Mouse (Mus musculus) embryonic fibroblast, embryonic 13.5 days (primary cell): ENCODE data around the gene Cd200r3.

Experiments used
- CTCF ChIP-seq: IDR thresholded peaks from 2 replicates; pipeline ENCODE4 v1.5.1; 2011; ENCODE audit warnings: mild to moderate bottlenecking, control low read depth, low read length, moderate library complexity, borderline replicate concordance; ENCODE audit not compliant: insufficient read depth
- POLR2A ChIP-seq: IDR thresholded peaks from 2 replicates; pipeline ENCODE4 v1.6.1; 2011; ENCODE audit warnings: low read depth, mild to moderate bottlenecking, control low read depth, low read length, moderate library complexity

DNA sequence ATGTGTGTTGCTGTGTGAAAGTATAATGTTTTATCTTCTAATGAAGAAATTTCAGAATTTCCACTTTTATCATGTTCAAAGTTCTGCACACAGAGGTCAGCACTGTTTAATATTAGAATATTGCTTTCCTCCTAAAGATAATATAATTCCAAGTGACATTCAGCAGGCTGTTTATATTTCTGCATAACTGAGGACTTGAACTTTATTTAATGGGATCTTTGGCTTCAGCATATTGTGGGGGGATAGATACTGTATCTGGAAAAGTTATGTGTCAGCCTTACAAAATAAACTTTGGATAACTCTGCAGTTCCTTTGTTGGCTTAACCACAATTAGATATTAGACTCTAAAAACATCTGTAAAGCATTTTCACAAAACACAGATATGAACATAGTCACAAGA lies 40.6 kb downstream of the Cd200r3 start:
- TF ChIP-seq CTCF, result no peak
- no peak for TF ChIP-seq POLR2A
